Mouse (Mus musculus) C2C12 (cell line): ENCODE measurements around the gene Aox3.

ENCODE experiments used
- CTCF ChIP-seq: IDR thresholded peaks from one replicate; pipeline ENCODE4 v1.5.1; 2011; ENCODE audit not compliant: control insufficient read depth, insufficient read depth, insufficient read length
- FOSL1 ChIP-seq: IDR thresholded peaks from one replicate; pipeline ENCODE4 v1.8.0; 2011; ENCODE audit warnings: mild to moderate bottlenecking, low read length; ENCODE audit not compliant: poor library complexity, insufficient read depth, severe bottlenecking
- MAX ChIP-seq: IDR thresholded peaks from one replicate; pipeline ENCODE4 v1.6.1; 2011; ENCODE audit warnings: mild to moderate bottlenecking, control low read depth
- MYOD1 ChIP-seq: IDR thresholded peaks from one replicate; pipeline ENCODE4 v1.6.1; 2011; ENCODE audit warnings: low read depth; ENCODE audit not compliant: control insufficient read depth, insufficient read length
- USF1 ChIP-seq: IDR thresholded peaks from one replicate; pipeline ENCODE4 v1.6.1; 2011; ENCODE audit warnings: low read depth, mild to moderate bottlenecking, control low read depth, moderate library complexity

- no peak for TF ChIP-seq CTCF
- no peak for TF ChIP-seq MAX
- TF ChIP-seq FOSL1, result no peak
- TF ChIP-seq MYOD1, result no peak
- TF ChIP-seq USF1, result no peak
Observed at GRCm38 (mm10) chr1:58110241-58110640, 2.7 kb upstream of the Aox3 start.
